Mouse (Mus musculus) adrenal gland, postnatal 25 days (tissue): Measurements from ENCODE around the gene Krt14. TPM values are rescaled to one million over a fixed set of nuclear protein-coding genes. Genes with fewer than 3 reads are reported as not detected.
A peak's percentile ranks its signal among the peaks of the same experiment; 100 is the strongest.
"Not testable (repeated sequence)": the region's sequence is repeated elsewhere in the genome, so short reads cannot be mapped to it uniquely, and the experiment has no call there.

ENCODE experiments used
- DNase-seq: peaks from one replicate; pipeline ENCODE4 v3.0.0; 2021; ENCODE audit warnings: mixed read lengths
- long read RNA-seq: library from polyadenylated mRNA; stranded (forward); transcript quantifications from one replicate; pipeline ENCODE4 v2.0.0, GENCODE M21; 2021
- total RNA-seq: library from RNA; stranded (reverse); gene quantifications from 2 replicates; pipeline ENCODE4 v1.2.3, GENCODE M21; 2021

Gene Krt14
- not detected in 2 replicates for total RNA-seq
- long read RNA-seq: 0 reads

DNA sequence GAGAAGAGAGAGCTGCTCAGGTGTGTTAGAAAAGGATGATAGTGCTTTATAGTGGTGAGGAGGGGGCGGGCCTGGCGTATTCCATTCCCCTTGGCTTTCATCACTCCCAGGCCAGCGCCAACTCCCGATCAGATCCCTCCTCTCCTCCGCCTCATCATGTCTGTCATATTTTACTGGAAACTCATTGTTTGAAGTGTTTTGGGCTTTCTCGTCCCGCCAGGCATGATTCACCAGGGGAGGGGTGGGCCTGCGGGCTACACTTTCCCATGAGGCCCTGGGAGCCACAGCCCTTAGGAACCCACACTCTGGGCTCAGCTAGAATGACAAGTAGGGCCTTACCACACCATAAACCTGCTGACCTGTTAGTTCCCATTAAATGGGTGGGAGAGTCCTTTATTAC lies at the start of gene Krt14:
TSS of gene Krt14 (minus strand) at position 51 of the 400 bp plus-strand sequence.
- no peak for DNase-seq

DNA sequence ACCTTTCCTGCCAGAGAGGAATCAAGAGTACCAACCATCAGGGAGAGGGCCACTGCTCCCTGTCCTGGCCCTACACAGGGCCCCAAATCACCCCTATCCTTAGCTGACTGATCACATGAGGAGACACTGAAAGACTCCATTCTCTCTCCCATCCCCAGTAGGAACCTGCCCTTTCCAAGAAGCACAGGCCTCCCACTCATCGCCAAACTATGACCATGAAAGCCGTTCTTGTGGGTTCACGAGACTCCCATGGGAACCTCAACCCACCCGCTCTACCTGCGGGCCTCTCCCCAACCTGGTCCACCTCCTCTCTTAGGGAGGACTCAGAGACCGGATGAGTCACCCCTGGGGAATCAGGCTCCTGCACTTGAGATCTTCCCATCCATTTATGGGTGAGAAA lies 48.2 kb upstream of the Krt14 start:
- DNase-seq: no peak

GRCm38 (mm10) chr11:100254360-100255090 lies 47.2 kb upstream of the Krt14 start:
- no peak for DNase-seq

DNA sequence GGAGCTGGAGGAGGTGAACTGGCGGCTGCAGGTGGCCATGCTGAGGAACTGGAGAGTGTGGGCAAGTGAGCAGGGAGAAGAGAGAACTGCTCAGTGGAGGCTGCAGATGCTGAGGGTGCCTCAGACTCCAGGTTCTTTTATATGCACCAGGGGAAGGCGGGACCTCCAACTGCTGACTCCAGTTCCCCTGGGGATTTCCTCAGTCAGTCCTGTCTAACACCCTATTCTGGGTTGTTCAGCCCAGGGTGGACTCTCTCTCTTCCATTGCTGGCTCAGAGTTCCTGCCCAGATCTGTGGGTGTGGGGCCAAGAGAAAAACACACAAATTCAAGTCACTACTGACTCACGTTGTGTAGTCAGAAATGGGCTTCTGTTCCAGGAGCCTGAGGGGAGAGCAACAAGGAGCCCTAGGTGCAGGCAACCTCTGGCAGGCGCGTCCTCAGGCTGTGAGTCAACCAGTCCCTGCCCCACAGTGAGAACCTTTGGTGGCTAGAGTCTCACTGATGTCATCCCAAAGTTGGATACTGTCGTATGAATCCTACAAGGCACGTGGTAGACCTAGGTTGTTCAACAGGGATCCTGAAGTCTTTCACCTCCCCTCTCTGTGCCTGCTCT lies 41.6 kb upstream of the Krt14 start, which contains the start of gene Krt16:
TSS of gene Krt16 (minus strand) at position 51 of the 614 bp plus-strand sequence.
- no peak for DNase-seq

DNA sequence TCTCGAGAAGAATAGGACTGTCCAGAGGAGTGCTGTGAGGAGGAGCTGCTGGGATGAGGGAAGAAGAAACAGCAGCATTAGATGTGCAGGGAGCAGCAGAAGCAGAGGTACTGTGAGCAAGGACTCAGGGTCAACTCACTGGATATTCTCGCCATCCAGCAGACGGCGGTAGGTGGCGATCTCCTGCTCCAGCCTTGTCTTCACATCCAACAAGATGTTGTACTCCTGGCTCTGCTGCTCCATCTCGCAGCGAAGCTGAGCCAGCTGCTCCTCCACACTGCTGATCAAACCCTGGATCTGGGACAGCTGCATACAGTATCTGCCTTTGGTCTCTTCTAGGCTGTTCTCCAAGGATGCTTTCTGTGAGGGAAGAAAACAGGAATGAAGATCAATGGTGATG lies 39.1 kb upstream of the Krt14 start:
- DNase-seq: not testable (repeated sequence)

- DNase-seq: not testable (repeated sequence)
These were observed 32.9 kb upstream of the Krt14 start for GRCm38 (mm10) chr11:100240272-100240671.

DNA sequence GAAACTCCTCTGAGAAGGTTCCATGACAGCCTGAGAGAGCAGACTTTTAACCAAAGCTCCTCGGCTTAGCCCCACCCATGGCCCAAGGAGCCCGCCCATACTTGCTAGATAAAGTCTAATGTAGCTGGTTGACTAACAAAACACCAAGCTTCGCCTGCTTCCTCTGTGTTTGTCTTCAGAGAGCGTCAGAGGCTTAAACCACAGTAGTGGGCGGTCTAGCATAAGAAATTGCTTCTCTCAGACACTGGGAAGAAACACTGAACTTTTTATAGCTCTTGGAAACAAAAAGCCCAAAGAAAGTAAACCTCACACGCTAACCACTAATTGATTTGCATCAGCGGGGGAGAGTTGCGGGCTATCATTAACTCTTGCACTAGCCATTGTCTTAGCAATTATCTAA lies 14.4 kb upstream of the Krt14 start:
- no peak for DNase-seq

DNA sequence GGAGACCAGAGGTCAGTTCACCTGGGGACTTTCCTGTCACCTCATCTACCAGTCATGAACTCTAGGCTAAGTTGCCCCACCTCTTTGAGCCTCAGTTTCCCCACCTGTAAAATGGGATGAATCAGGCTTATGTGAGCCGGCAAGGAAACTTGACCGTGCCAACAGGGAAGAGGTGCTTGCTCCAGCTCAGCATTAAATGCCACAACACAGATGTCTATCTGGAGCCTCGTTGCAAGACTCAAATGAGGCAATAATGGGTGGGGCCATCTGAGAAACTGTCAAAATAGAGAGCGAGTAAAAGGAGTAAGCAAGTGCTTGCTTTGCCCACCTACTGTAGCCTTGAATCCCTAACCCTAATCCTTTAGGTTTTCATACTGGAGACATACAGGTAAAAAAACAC lies 12.0 kb upstream of the Krt14 start:
- DNase-seq: no peak

DNA sequence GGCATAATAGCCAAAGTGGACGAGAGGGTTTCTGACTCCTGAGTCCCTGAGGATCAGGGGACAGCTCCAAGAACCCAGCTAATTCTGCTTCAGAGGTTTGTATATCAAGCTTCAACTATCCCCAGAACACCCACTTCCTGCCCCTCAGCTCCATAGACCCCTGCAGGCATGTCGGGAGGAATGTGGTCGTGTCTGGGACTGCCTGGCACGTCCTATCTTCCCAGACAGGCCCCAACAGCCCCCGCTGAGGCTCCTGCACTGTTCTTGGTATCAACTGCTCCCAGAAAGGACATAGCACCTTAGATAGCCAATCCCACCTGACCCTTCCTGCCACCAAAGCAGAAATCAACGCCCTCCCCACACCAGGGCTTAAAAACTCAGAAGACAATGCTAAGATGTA lies 1.2 kb upstream of the Krt14 start:
- no peak for DNase-seq

DNA sequence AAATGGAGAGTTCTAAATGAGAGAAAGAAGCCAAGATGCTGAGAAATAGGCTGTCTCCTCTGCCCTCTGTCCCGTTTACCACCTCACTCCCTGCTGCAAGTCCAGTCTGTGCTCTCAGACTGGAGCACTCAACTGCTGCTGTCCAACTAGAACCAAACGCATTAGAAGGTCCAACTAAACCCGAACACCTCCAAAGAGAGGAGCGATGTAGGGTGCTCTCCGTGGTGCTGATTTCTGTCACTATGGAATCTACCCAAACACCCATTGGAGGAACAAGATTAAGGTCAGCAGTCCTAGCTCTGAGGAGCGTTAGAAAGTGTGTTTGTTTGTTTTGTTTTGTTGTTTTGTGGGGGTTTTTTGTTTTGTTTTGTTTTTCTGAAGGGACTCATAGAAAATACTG lies 3.9 kb downstream of the Krt14 start:
- DNase-seq: peak; percentile 24

- no peak for DNase-seq
These were observed 4.4 kb downstream of the Krt14 start for GRCm38 (mm10) chr11:100202906-100203305.

- DNase-seq: peak; percentile 9
These were observed 7.1 kb downstream of the Krt14 start for GRCm38 (mm10) chr11:100200104-100200820.

- peak; percentile 8 for DNase-seq
These were observed 8.7 kb downstream of the Krt14 start for GRCm38 (mm10) chr11:100198666-100199065.

DNA sequence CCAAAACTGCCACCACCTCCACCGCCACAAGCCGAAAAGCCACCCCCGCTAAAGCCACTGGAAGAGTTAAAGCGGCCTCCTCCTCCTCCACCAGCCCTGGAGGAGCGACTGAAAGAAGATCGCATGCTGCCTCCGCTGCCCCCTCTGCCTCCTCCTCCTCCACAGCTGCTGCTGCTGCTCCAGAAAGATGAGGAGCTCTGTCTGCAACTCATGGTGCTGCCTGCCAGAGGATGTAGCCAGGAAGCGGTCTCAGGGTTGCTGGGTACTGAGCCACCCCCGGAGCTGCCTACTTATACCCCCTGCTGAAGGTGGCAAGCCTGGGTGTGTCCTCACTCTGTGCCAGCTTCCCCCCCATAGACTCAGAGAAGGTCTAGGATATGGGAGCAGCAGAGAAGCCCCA lies 14.4 kb downstream of the Krt14 start, which contains the start of gene Krt9:
TSS of gene Krt9 (minus strand) at position 255 of the 400 bp plus-strand sequence.
- no peak for DNase-seq

DNA sequence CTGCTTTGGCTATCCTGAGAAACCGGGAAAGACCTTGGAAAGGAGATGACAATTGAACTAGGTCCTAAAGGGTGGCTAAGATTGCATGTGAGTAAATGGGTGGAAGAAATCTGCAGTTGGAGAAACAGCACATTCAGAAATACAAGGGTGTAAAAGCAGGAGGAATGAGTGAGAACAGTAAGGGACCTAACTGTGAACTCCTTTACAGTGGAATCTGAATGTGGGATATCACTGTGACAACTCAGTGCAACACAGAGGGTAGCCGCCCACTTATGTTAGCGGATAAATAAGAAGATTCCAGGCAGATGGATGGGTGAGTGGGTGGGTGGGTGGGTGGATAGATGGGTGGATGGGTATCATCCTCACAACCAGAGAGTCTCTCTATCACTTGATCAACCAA lies 15.5 kb downstream of the Krt14 start:
- no peak for DNase-seq

- no peak for DNase-seq
These were observed 20.6 kb downstream of the Krt14 start for GRCm38 (mm10) chr11:100186736-100187135.

- DNase-seq: no peak
These were observed 25.6 kb downstream of the Krt14 start for GRCm38 (mm10) chr11:100181725-100182124.

DNA sequence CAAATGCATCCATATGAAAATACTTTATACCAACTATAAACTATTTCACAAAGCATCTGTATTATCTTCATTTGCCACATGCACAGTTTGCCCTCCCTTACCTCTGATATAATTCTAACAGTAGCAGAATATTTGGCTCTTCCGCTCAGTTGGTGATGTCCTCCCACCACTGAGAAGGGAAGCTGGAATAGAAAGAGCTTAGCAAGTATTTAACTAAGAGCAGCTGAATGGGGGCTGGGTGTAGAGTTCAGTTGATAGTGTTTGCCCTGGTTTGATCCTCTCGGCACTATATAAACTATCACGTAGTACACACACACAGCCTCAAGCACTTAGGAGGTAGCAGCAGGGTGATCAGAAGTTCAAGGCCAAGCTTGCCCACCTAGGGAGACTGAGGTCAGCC lies 28.1 kb downstream of the Krt14 start:
- no peak for DNase-seq

GRCm38 (mm10) chr11:100178307-100178706 lies 29.0 kb downstream of the Krt14 start:
- no peak for DNase-seq

- no peak for DNase-seq
These were observed 30.6 kb downstream of the Krt14 start for GRCm38 (mm10) chr11:100176791-100177190.

- DNase-seq: peak; percentile 79
These were observed 38.3 kb downstream of the Krt14 start for GRCm38 (mm10) chr11:100168765-100169762.

DNA sequence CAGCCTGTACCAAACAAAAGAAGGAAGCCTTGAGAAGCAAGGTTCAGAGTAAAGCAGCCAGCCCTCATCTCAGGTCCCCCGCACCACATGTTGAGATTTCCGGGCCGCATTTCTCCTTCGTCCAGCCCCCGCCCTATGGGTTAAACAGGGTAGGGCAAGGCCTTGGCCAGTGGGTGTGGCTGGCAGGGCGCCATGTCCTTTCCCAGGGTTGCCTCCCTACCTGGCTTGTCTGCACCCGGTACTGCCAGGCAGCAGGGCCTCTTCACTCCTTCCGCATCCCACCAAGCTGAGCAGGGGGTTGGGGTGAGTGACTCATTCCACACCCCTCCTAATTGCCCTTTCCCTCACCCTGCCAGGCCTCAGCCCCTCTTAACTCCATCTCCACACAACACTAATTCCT lies 39.3 kb downstream of the Krt14 start:
- DNase-seq: peak; percentile 21
